Mouse (Mus musculus): Measurements from ENCODE around the gene Vta1.

Gene Vta1

DNA sequence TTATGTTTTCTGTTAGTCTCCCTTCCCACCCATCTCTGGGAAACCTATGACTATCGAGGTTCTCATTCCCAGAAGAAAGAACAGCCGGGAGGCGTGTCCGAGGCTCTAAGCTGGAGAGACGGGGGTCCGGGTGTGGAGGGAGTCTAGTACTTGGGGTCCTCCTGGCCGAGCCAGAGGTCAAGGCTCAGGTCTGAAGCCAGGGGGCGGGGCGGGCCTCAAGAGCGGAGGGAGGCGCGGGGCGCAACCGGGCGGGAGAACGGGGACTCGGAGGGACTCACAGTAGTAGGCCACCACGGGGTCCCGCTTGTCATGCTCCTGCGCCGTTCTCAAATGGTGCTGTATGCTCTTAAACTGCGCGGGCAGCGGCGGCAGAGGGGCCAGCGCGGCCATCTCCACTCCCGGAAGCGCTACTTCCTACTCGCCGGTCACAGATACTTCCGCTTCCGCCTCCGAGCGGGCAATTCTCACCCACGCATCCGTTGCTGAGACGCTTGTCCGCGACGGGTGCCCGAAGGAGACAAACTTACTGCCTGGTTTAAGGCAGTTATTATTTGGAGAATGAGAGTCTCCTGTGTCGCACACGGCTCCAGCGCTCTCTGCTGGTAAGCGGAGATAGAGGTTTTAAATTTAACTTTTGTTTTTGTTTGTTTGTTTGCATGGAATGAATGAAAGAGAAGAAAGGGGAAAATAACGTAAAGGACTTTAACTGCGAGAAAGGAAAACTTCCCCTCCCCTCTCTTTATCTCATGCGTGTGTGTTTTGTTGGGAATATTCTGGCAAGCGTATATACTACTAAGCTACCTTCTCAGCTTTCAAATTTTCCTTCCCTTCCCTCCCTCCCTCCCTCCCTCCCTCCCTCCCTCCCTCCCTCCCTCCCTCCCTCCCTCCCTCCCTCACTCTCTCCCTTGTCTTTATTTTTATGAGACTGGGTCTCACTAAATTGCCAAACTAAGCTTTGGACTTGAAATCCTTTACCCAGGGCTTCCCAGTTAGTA, at the start of gene Vta1, which contains the start of gene Nmbr:
Gene Vta1 (minus strand): TSS at position 489 of the 995 bp plus-strand sequence.
Gene Nmbr (plus strand): TSS at position 520 of the 995 bp plus-strand sequence.
- peak; percentile 97 for DNase-seq (ENCODE audit: low read depth, low spot score)

DNA sequence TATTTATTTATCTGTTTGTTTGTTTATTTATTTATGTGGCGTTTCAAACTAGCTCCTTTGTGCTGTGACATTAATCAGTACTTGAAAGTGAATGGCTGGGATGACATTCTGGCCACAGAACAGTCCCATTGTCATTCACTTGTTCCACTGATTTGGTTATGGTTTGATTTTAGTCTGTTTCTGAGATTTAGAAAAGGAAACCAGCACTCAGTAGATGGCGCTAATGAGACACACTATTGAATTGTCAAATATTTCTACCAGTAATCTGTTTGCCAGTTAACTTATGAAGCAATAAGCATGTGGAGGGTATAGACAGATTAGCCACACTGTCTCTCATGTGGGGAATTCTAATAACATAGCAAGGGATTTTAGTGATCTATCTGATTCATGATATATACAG, 28.9 kb upstream of the Vta1 start:
- DNase-seq (ENCODE audit: low read depth, low spot score), result peak; percentile 50

DNA sequence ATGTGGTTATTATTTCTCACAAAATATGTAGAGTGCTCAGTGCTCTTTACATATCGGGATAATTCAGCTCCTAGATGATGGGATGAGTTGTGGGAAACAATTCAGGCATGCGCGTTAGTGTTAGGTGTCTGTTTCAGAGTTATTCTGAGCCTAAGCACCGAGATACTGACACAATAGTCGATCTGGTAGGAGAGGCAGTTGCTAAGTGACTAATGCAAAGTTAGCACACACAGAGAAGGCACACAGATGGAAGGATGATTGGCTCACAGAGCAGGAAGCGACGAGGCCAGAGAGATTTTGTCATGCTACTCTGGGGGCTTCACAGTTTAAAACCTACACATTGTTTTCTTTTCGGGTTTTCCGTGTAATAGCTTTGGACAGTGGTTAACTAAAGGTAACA, 20.3 kb upstream of the Vta1 start:
- no peak for DNase-seq (ENCODE audit: low read depth, low spot score)

DNA sequence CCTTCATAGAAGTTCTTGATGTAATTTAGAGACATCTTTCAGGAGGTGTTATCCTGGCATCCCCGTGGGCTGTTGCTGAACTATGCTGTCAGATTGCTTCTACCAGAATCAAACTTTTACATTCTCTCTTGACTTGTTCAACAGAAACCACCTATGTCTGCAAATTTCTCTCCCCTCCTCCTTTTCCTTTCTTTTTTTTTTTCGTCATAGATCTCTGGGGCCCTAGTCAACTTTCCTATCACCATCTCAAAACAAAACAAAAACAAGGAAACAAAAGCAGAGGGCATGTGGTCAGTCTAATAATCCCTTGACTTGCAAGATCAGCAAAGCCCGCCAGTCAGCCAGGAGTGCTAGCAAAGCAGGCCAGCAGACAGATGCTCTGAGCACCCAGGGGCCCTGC, 12.8 kb upstream of the Vta1 start, which contains the start of gene Gje1:
Gene Gje1 (minus strand): TSS at position 101 of the 400 bp plus-strand sequence.
- no peak for DNase-seq (ENCODE audit: low read depth, low spot score)

DNA sequence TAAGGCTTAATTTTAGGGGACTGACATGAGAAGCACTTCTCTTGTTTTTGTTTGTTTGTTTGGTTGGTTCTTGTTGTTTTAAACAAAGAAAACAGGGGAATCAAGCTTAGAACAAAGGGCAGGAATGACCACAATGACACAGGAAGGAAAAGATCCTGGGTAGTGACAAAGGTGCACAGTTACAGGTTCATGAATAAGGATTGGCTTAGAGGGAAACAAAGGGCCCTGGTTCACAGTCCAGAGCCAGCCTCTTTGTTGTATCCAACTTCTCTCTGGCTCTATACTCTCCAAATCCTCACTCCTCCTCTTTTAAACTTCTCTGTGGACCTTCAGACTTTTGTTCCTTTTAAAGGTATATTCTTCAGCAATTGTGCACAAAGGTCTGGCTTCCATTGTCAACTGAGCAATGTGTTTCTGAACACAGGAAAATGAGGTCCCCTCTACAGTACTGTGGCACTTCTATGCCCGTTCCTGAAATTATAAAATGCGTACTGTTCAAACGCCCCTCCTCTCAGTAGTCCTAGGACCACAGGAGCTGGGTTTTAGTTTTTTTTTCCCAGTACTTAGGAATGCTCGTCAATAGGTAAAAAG, 1.4 kb downstream of the Vta1 start:
- DNase-seq (ENCODE audit: low read depth, low spot score), result peak; percentile 57

DNA sequence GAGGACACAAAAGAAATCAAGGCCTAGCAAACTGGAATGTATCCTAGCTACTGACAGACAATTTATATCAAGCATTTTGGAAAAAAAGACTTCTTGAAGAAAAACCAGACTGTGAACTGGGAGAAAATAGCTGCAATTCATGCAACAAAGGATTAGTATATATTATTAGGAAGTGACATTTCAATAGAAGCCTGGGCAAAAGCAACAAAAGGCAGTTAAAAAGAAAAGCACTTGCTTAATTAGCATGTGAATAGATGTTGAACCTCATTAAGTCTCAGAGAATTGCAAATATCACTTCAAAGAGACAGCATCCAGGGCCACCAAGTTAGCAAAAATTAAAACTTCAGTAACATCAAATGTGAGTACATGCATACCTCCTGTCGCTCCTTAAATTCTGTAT, 2.1 kb downstream of the Vta1 start:
- peak; percentile 14 for DNase-seq (ENCODE audit: low read depth, low spot score)

DNA sequence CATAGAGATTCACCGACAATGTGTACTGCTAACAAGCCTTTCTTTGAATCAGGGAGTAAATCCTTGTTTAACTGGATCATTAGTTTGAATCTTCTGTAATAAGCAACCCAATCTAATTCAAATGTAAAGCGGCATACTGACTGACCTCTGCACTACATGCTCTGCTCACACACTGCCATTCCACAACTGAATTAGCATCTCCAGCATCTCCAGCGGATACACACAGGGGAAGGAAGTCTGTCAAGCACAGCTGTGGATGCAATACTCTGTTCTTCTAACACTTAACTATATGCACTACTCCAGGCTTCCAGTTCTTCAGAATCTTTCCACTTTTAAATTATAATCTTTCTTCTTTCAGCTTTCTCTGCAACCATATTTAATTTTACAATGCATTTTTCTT, 15.0 kb downstream of the Vta1 start:
- DNase-seq (ENCODE audit: low read depth, low spot score), result no peak

DNA sequence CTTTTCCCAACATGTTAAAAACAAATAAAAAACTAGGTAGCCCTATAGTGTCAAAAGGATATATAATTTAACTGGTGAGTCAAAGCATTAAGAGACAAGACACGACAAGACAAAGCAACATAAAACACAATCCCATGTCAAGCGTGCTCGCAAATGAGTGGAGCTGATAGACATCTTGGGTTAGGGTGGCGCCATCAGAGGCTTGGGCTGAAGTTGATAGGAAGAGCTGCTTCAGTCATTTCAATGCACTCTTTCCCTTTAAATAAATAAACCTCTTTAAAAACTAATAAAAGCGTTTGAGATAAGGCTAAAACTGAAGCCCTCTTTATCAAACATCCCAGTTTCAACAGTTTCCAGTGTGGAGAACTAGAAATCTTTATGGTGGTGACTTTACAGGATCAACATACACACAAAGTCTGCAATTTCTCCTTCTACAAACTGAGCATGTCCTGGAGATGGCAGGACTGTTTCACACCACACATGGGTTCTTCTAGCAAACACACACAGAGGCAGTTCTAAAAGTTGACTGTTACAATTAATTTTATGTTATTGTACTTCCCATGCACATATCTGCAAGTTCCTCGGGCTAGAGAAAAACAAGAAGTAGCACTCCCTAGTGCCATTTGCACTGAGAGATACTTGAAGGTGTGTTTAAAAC, 16.4 kb downstream of the Vta1 start:
- DNase-seq (ENCODE audit: low read depth, low spot score), result no peak

DNA sequence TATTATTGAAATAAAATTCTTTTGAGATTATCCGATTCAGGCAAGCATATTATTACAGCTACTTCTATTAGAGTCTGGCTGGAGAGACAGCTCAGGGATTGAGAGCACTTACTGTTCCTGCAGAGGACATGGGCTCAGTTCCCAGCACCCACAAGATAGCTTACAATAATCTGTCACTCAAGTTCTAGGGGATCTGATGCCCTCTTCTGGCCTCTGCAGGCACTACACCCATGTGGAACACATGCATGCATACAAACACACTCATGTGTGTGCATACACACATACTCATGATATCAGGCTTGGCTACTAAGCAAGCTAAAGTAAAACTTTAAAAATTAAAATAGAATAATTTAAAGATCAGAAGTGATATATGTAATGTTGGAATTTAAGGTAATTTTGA, 19.7 kb downstream of the Vta1 start:
- DNase-seq (ENCODE audit: low read depth, low spot score), result peak; percentile 66

DNA sequence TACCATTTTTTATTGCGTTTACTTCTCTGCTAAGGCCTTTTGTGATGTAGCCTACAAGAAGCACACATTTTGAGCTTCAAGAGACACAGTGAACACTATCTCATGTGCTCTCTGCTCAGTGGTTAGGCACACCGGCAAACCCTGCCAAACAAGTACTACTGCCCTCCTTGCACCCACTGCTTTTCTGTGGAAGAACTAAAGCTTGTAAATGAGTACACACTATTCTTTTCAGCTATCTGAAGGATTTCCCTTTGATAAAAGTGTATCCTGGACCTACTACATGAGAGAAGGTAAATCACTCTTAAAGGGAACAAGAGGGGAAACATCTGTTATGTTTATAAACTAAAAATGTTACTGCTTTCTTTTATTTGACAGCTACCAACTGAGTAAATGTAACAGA, 39.2 kb downstream of the Vta1 start:
- no peak for DNase-seq (ENCODE audit: low read depth, low spot score)

DNA sequence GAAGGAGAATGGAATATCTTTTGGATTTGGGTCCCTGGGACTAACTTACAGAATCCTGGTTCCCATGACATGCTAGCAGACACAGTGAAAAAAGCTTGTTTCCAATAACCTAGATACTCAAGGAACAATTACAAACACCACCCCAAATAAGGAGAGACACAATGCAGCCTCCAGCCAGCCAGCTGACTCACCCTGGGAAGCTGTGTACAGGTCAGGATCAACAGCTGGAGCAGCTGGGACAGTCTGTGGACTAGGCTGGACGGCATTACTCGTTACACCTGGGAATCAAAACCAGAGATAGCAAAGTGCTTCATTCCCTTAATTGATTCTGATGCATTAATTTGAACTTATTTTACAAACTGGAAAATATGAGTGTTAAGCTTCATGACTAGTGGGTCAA, 44.5 kb downstream of the Vta1 start:
- no peak for DNase-seq (ENCODE audit: low read depth, low spot score)

DNA sequence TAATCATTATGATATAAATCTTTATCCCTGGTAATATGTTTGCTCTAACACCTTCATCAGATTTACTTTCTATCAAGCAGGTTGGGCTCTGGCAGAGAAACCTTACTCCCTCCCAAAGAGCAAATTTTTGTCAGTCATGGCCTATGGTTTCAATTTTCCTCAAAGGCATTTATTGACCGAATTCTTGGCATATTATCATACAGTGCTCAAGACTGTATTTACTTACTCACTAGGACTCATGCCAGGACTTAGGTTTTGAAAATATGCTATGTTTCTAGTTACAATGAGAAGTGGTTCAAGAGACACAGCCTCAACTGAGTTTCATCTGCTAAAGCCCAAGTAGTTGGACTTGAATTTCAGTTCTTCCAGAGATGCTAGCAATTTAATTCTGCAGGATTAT, 65.7 kb downstream of the Vta1 start:
- DNase-seq (ENCODE audit: low read depth, low spot score), result no peak

DNA sequence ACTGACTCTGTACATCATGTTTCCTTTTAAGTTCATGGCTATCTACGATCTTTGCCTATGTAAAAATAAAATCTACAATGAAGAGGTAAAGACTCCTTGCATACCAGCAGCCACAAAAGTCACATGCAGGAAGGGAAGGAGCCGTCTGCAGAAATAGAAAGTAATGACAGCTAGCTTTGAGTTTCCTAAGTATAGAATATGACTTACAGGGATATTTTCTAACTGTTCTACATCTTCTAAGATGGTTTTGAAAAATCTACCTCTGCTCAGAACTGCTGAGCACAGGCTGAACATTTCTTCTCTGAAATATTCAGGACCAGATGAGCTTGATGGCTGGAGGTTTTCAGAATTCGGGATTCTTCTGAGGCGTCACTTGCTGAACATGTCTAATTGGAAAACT, 66.3 kb downstream of the Vta1 start:
- no peak for DNase-seq (ENCODE audit: low read depth, low spot score)

DNA sequence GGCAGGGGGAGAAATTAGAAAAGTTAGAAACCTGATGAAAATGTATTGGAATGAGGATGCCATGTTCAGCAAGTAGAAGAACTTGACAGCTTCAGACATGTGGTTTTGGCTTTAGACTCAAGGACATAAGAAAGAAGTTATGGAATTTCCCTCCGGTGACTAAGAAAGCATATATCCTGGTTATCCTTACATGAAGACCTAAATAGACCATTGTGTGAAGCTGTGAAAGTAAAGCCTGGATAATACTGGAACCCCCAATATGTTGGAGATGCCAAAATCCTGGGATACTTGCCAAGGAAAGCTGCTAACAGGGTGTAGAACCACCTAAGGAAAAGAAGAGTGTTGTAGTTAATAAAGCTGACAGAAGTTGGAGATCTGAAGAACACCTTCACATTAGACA, 79.7 kb downstream of the Vta1 start:
- no peak for DNase-seq (ENCODE audit: low read depth, low spot score)

DNA sequence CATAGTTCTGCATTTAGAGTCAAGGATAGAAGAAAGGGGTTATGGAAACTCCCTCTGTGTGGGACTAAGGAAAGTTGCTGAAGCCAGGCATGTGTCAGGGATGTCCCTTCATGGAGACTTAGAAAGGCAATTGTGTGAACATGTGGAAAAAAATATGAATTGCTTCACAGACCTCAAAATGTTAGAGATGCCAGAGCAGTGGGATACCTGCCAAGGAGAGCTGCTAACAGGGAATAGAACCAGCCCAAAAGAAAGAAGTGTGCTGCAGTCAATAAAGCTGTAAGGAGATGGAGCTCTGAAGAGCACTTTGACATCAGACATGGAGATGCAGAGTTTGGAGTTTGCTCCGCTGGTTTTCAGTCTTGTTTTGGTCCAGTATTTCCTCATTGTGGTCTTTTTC, 86.2 kb downstream of the Vta1 start:
- no peak for DNase-seq (ENCODE audit: low read depth, low spot score)

DNA sequence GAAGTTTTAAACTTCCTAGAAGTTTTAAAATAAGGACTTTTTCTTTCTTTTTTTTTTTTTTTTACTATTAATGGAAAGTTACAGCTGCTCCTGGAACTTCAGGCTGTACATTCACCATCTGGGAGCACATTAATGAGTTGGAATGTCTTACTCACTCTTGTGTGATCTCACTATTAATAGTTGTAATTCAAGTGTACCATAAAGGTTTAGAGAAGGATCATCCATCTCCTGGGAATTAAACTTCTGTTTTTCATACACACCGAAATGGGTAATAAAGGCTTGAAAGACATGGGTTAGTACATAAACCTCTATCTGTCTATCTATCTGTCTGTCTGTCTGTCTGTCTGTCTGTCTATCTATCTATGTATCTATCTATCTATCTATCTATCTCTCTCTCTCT, 87.1 kb downstream of the Vta1 start:
- no peak for DNase-seq (ENCODE audit: low read depth, low spot score)

DNA sequence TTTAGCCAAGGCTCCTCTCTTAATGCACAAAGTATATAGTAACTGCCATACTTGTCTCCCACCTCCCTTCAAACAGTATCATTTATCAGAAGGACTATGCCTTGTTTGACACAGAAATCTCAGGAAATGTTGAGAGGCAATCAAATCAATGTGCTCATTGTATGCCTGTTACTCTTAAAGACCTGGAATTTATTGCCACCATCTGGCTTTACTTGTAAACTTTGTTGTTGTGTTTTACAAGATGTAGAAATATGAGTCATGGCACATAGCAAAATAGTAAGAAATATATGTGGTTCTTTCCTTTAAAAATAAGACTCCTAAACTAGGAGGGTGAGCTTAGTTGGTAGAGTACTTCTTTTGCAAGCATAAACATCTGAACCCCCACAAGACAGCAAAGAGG, 89.9 kb downstream of the Vta1 start:
- peak; percentile 14 for DNase-seq (ENCODE audit: low read depth, low spot score)

DNA sequence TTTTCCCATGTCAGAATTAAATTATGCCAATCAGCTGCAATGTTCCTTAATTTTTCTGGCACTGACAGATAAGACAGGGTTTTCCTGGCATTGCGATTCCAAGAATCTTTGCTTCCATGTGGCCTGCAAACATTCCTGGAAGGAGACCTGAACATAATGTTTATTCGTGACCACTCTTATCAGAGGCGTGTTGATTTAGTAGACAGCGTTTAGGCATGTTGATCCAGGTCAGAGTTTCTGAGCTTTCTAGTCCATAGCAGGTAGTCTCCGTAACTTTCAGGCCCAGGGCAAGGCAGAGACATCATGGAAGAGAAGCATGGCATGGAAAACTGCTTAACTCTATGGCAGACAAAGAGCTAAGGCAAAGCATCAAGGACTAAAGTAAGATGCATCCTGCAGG, 97.8 kb downstream of the Vta1 start:
- DNase-seq (ENCODE audit: low read depth, low spot score), result no peak

Data from R1 (cell line).